Mouse (Mus musculus): Measurements from ENCODE around the gene Trim63.

GRCm38 (mm10) chr4:134352261-134352707, 37.4 kb downstream of the Trim63 start:
- TF ChIP-seq CTCF (IDR thresholded peaks at IDR 0.05; ENCODE audit: low read depth), result no peak
- TF ChIP-seq EP300 (IDR thresholded peaks at IDR 0.05; ENCODE audit: low read depth), result no peak
